Mouse (Mus musculus): ENCODE data around the gene Ephb2.

GRCm38 (mm10) chr4:136710345-136710744 is 125.4 kb downstream of the Ephb2 start:
- TF ChIP-seq CTCF (IDR thresholded peaks at IDR 0.05; ENCODE audit: control insufficient read depth, insufficient read depth, insufficient read length) (no peak), MAX (IDR thresholded peaks at IDR 0.05) (no peak), MYOD1 (IDR thresholded peaks at IDR 0.05; ENCODE audit: control insufficient read depth, insufficient read length, low read depth) (no peak), CEBPB (IDR thresholded peaks at IDR 0.05; ENCODE audit: low read depth) (no peak), USF1 (IDR thresholded peaks at IDR 0.05; ENCODE audit: low read depth) (no peak)

All from C2C12 (cell line).